Mouse (Mus musculus) kidney, adult 2 months (tissue): ENCODE data around the gene Vegfa. TPM values are rescaled to one million over a fixed set of nuclear protein-coding genes. Genes with fewer than 3 reads are reported as not detected.

ENCODE experiments used
- DNase-seq: peaks from one replicate; pipeline ENCODE4 v3.0.0; 2021
- H3K27ac ChIP-seq: fragments of 200-500 bp; 2 replicates; pipeline ENCODE4 v1.5.1; 2012; ENCODE audit warnings: low read depth, low read length, control low read depth, inconsistent platforms; ENCODE audit not compliant: insufficient read depth
- H3K27me3 ChIP-seq: fragments of 200-500 bp; replicated peaks from 2 replicates; pipeline ENCODE4 v1.6.1; 2012; ENCODE audit warnings: mild to moderate bottlenecking, moderate library complexity, low read length, inconsistent platforms; ENCODE audit not compliant: control insufficient read depth, insufficient read depth
- H3K36me3 ChIP-seq: fragments of 200-500 bp; 2 replicates; pipeline ENCODE4 v1.6.1; 2012; ENCODE audit warnings: mild to moderate bottlenecking, moderate library complexity, low read length, inconsistent platforms; ENCODE audit not compliant: control insufficient read depth, insufficient read depth
- H3K4me1 ChIP-seq: fragments of 200-500 bp; 2 replicates; pipeline ENCODE4 v1.6.1; 2011; ENCODE audit warnings: low read length; ENCODE audit not compliant: control insufficient read depth, insufficient read depth
- H3K4me3 ChIP-seq: fragments of 200-500 bp; 2 replicates; pipeline ENCODE4 v1.5.1; 2011; ENCODE audit warnings: mild to moderate bottlenecking, low read depth, low read length, control low read depth; ENCODE audit not compliant: insufficient read depth
- CTCF ChIP-seq: fragments of 200-500 bp; conservative IDR thresholded peaks from 2 replicates; pipeline ENCODE4 v1.5.1; 2011; ENCODE audit warnings: low read depth, mild to moderate bottlenecking, control low read depth, low read length, moderate library complexity, mixed read lengths; ENCODE audit not compliant: insufficient read depth, insufficient read length
- POLR2A ChIP-seq: fragments of 200-500 bp; IDR thresholded peaks from one replicate; pipeline ENCODE4 v1.6.1; 2011; ENCODE audit warnings: low read depth, low read length, control low read depth
- WGBS: fragments of 180-500 bp; shearing (Covaris S2); methylation state at CpG from one replicate; pipeline ENCODE4 v1.1.7; 2018; 5-methylcytosine and 5-hydroxymethylcytosine counted together
- polyA plus RNA-seq: library from polyadenylated mRNA; depleted of rRNA; stranded (reverse); fragments of >200 nt; gene quantifications from 2 replicates; pipeline ENCODE4 v1.2.3, GENCODE M21; 2012

The Vegfa gene
- polyA plus RNA-seq, 1 experiment: 336 TPM

GRCm38 (mm10) chr17:46014935-46015334 is 17.2 kb downstream of the Vegfa start:
- H3K4me1 ChIP-seq: peaks cover 3% of the 10 kb centered on the region; the same call in 1 of the 2 replicates
- H3K27me3 ChIP-seq: no peaks in the 10 kb centered on the region
- peaks cover 8% of the 10 kb centered on the region for H3K36me3 ChIP-seq
- DNase-seq: no peak
- WGBS: 58% methylated on average over 2 of the region's 2 CpGs
- TF ChIP-seq CTCF (no peak), POLR2A (no peak)
- H3K27ac ChIP-seq: no peak overlapping the region
- no peak overlapping the region for H3K4me3 ChIP-seq

GRCm38 (mm10) chr17:46013549-46013948 is 18.6 kb downstream of the Vegfa start:
- DNase-seq: no peak
- Histone ChIP-seq H3K27me3 (no peaks in the 10 kb centered on the region), H3K4me3 (no peak overlapping the region), H3K27ac (no peak overlapping the region), H3K4me1 (peaks cover under 1% of the 10 kb centered on the region; the same call in 1 of the 2 replicates), H3K36me3 (peaks cover 6% of the 10 kb centered on the region)
- TF ChIP-seq CTCF: no peak
- no peak for TF ChIP-seq POLR2A
- 79% methylated on average over 15 of the region's 15 CpGs for WGBS

DNA sequence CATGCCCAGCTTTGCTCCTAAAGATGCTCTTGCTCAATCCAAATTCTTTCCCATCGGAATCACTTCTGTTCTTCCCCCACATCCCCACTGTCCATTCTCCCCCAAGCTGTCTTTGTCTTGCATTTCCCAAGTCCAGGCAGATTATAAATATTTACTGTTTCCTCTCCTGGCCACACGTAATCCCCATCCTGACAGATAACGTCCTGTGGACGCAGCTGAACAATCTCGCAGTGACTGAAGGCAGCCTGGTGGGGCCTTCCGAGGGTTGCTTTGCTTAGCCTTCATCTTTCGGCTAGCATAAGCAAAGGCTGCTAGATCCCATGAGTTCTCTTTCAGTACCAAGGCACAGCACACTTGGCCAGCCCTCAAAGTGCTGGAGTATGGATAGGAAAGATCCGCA is 20.0 kb downstream of the Vegfa start:
- DNase-seq: no peak
- Histone ChIP-seq H3K27ac (no peak overlapping the region), H3K4me3 (no peak overlapping the region), H3K27me3 (no peaks in the 10 kb centered on the region), H3K36me3 (no peaks in the 10 kb centered on the region; the same call in 1 of the 2 replicates), H3K4me1 (no peaks in the 10 kb centered on the region)
- no peak for TF ChIP-seq POLR2A
- TF ChIP-seq CTCF: no peak
- WGBS: 55% methylated on average over 8 of the region's 8 CpGs

GRCm38 (mm10) chr17:46010462-46010861 is 21.7 kb downstream of the Vegfa start:
- H3K4me3 ChIP-seq: no peak overlapping the region
- TF ChIP-seq POLR2A (no peak), CTCF (no peak)
- H3K4me1 ChIP-seq: no peaks in the 10 kb centered on the region
- no peaks in the 10 kb centered on the region for H3K36me3 ChIP-seq
- no peak for DNase-seq
- no peak overlapping the region for H3K27ac ChIP-seq
- H3K27me3 ChIP-seq: no peaks in the 10 kb centered on the region
- WGBS: 85% methylated on average over 6 of the region's 6 CpGs

DNA sequence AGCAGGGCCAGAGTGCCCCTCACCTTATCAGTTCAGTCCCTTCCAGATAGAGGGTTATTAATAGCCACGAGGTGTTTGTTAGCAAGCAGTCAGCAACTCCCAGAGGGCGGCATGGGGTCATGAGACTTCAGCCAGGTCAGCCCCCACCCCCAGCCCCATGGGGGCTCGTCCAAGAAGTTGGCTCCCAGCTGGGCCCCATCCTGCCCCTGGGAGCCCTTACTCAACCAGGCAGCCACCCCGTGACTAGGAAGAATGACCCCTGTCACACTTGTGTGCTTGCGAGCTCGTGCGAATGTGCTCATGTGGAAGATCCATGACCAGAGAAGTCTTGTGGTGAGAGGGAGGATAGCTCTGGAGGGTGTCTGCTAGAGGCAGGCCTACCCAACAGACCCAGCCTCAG is 23.0 kb downstream of the Vegfa start:
- TF ChIP-seq CTCF (no peak), POLR2A (no peak)
- no peaks in the 10 kb centered on the region for H3K27me3 ChIP-seq
- no peak overlapping the region for H3K4me3 ChIP-seq
- no peak overlapping the region for H3K27ac ChIP-seq
- no peak for DNase-seq
- WGBS: 61% methylated on average over 7 of the region's 7 CpGs
- no peaks in the 10 kb centered on the region for H3K36me3 ChIP-seq
- H3K4me1 ChIP-seq: peaks cover 3% of the 10 kb centered on the region; the same call in 1 of the 2 replicates

DNA sequence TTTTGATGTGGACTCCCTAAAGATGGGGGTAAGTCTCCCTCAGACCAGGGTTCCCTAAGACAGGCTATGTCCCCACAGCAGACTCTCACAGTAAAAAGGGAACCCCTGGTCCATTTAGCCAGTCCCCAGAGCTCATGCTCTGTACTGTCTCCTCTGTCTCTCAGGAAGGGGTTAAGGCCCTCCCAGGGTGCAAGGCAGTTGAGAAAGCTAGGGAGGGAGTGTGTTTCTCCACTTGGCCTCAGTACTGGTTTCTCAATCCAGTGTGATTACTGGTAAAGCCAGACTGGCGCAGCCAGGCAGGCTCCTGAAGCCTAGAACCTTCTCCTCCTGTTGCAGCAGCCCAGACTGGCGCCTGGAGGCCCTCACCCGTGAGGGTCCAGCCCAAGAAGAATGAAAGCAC is 26.7 kb downstream of the Vegfa start:
- DNase-seq: no peak
- WGBS: 74% methylated on average over 3 of the region's 3 CpGs
- TF ChIP-seq CTCF (no peak), POLR2A (no peak)
- Histone ChIP-seq H3K27ac (no peak overlapping the region), H3K36me3 (no peaks in the 10 kb centered on the region), H3K4me3 (no peak overlapping the region), H3K4me1 (peaks cover 3% of the 10 kb centered on the region; the same call in 1 of the 2 replicates), H3K27me3 (no peaks in the 10 kb centered on the region)

DNA sequence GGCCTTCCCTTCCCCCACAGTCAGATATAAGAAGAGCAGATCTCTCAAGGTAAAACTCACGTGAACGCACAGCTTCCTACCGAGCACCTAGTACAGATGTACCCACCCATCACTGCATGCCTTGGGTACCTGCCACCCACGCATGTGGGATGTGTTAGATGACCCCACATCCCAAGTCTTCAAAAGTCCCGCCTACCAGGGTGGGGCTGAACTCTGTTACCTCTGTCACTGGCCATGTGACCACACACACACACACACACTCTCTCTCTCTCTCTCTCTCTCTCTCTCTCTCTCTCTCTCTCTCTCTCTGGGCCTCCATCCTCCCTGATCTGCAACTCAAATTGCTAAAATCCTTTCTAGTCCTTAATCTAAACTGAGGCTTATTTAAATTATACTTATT is 27.7 kb downstream of the Vegfa start:
- Histone ChIP-seq H3K4me3 (no peak overlapping the region), H3K27ac (no peak overlapping the region), H3K27me3 (no peaks in the 10 kb centered on the region), H3K4me1 (peaks cover 3% of the 10 kb centered on the region; the same call in 1 of the 2 replicates), H3K36me3 (no peaks in the 10 kb centered on the region)
- WGBS: 86% methylated on average over 5 of the region's 5 CpGs
- no peak for TF ChIP-seq POLR2A
- no peak for TF ChIP-seq CTCF
- no peak for DNase-seq
